Mouse (Mus musculus): Measurements from ENCODE around the gene 1700029F12Rik. TPM values are rescaled to one million over a fixed set of nuclear protein-coding genes. Genes with fewer than 3 reads are reported as not detected.

Gene 1700029F12Rik
- polyA plus RNA-seq, 1 experiment, result not detected

DNA sequence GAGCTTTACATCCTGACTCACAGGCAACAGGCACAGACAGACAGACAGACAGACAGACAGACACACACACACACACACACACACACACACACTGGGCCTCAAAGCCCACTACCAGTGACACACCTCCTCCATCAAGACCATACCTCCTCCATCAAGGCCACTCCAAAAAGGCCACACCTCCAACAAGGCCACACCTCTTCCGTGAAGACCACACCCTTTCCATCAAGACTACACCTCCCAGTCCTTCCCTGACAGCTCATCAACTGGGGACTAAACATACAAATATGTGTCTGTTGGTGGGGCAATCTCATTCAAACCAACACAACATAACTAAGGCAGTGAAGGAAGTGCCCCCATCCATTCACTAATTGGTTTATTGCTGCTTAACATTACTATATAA, 37.1 kb downstream of the 1700029F12Rik start:
- Histone ChIP-seq H3K4me3 (ENCODE audit: insufficient read depth, poor library complexity, severe bottlenecking) (no peak overlapping the region), H3ac (ENCODE audit: control insufficient read depth, insufficient read length, low read depth) (no peak overlapping the region), H3K79me2 (ENCODE audit: control insufficient read depth, insufficient read depth) (no peaks in the 10 kb centered on the region), H3K27me3 (ENCODE audit: control insufficient read depth, insufficient read depth, insufficient read length) (no peaks in the 10 kb centered on the region), H3K79me3 (ENCODE audit: low read depth) (no peaks in the 10 kb centered on the region), H3K36me3 (ENCODE audit: control insufficient read depth, insufficient read depth) (no peaks in the 10 kb centered on the region)
- TF ChIP-seq USF1 (IDR thresholded peaks at IDR 0.05; ENCODE audit: low read depth) (no peak), CEBPB (IDR thresholded peaks at IDR 0.05; ENCODE audit: low read depth) (no peak), CTCF (IDR thresholded peaks at IDR 0.05; ENCODE audit: control insufficient read depth, insufficient read depth, insufficient read length) (no peak), FOSL1 (IDR thresholded peaks at IDR 0.05; ENCODE audit: insufficient read depth, low read length, poor library complexity, severe bottlenecking) (no peak), MYOD1 (IDR thresholded peaks at IDR 0.05; ENCODE audit: control insufficient read depth, insufficient read length, low read depth) (no peak), MAX (IDR thresholded peaks at IDR 0.05) (no peak), MYOG (IDR thresholded peaks at IDR 0.05; ENCODE audit: control insufficient read depth, extremely low read depth, insufficient read length) (no peak)

DNA sequence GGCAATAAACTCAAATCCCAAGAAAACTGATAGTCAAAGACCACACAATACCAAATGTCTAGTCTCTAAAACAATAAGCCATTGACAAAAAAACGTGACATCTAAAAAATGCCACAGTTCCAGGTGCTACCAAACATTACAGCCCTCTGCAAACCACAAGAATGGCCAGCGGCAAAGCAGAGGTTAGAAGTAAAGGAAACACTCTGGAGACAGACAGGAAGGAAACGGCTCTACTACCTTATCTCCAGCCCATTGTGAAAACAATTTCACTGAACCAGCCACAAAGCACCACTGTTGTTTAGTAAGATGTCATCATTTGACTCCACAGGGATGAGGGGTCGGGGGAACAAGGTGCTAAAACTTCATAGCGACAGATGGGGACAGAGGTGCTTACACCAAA, 38.9 kb downstream of the 1700029F12Rik start:
- Histone ChIP-seq H3K79me3 (ENCODE audit: low read depth) (no peaks in the 10 kb centered on the region), H3ac (ENCODE audit: control insufficient read depth, insufficient read length, low read depth) (no peak overlapping the region), H3K27me3 (ENCODE audit: control insufficient read depth, insufficient read depth, insufficient read length) (no peaks in the 10 kb centered on the region), H3K79me2 (ENCODE audit: control insufficient read depth, insufficient read depth) (no peaks in the 10 kb centered on the region), H3K36me3 (ENCODE audit: control insufficient read depth, insufficient read depth) (no peaks in the 10 kb centered on the region), H3K4me3 (ENCODE audit: insufficient read depth, poor library complexity, severe bottlenecking) (no peak overlapping the region)
- TF ChIP-seq USF1 (IDR thresholded peaks at IDR 0.05; ENCODE audit: low read depth) (no peak), CEBPB (IDR thresholded peaks at IDR 0.05; ENCODE audit: low read depth) (no peak), CTCF (IDR thresholded peaks at IDR 0.05; ENCODE audit: control insufficient read depth, insufficient read depth, insufficient read length) (no peak), MYOD1 (IDR thresholded peaks at IDR 0.05; ENCODE audit: control insufficient read depth, insufficient read length, low read depth) (no peak), MYOG (IDR thresholded peaks at IDR 0.05; ENCODE audit: control insufficient read depth, extremely low read depth, insufficient read length) (no peak), MAX (IDR thresholded peaks at IDR 0.05) (no peak), FOSL1 (IDR thresholded peaks at IDR 0.05; ENCODE audit: insufficient read depth, low read length, poor library complexity, severe bottlenecking) (no peak)

DNA sequence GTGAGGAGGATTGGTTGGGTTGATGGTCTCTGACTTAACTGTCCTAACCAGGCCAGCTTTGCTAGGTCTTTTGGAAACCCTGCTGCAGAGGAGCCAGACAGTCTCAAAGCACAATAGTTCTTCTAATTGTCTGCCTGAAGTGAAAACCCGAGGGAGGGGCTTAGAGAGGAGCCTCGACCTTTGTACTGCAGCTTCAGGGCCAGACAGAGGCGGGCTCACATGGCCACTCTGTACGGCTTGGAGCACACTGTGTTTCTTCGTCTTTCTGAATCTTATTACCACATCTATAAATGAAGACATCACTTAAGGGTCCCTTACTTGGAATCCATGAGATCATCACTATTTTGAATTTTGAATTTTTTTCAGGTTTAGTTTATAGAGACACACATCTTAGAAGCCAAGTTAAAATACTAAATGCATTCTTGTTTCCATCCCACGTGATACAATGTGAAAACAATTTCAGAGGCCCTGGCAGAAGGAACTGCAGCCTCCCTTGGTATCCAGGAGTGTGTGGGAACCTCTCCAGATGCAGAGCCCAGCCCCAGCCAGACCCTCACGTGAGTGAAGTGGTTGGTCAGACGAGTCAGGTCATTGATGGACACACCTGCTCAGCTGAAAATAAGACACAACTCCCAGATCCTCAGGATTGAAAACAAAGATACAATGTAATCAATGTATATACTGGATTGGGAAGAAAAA, 40.7 kb downstream of the 1700029F12Rik start:
- H3K79me3 ChIP-seq (ENCODE audit: low read depth), result no peaks in the 10 kb centered on the region
- H3K4me3 ChIP-seq (ENCODE audit: insufficient read depth, poor library complexity, severe bottlenecking), result no peak overlapping the region
- TF ChIP-seq CEBPB (IDR thresholded peaks at IDR 0.05; ENCODE audit: low read depth) (no peak), MYOD1 (IDR thresholded peaks at IDR 0.05; ENCODE audit: control insufficient read depth, insufficient read length, low read depth) (no peak), CTCF (IDR thresholded peaks at IDR 0.05; ENCODE audit: control insufficient read depth, insufficient read depth, insufficient read length) (no peak), MYOG (IDR thresholded peaks at IDR 0.05; ENCODE audit: control insufficient read depth, extremely low read depth, insufficient read length) (no peak), MAX (IDR thresholded peaks at IDR 0.05) (no peak), USF1 (IDR thresholded peaks at IDR 0.05; ENCODE audit: low read depth) (no peak), FOSL1 (IDR thresholded peaks at IDR 0.05; ENCODE audit: insufficient read depth, low read length, poor library complexity, severe bottlenecking) (no peak)
- no peaks in the 10 kb centered on the region for H3K27me3 ChIP-seq (ENCODE audit: control insufficient read depth, insufficient read depth, insufficient read length)
- no peaks in the 10 kb centered on the region for H3K36me3 ChIP-seq (ENCODE audit: control insufficient read depth, insufficient read depth)
- H3ac ChIP-seq (ENCODE audit: control insufficient read depth, insufficient read length, low read depth), result no peak overlapping the region
- no peaks in the 10 kb centered on the region for H3K79me2 ChIP-seq (ENCODE audit: control insufficient read depth, insufficient read depth)

DNA sequence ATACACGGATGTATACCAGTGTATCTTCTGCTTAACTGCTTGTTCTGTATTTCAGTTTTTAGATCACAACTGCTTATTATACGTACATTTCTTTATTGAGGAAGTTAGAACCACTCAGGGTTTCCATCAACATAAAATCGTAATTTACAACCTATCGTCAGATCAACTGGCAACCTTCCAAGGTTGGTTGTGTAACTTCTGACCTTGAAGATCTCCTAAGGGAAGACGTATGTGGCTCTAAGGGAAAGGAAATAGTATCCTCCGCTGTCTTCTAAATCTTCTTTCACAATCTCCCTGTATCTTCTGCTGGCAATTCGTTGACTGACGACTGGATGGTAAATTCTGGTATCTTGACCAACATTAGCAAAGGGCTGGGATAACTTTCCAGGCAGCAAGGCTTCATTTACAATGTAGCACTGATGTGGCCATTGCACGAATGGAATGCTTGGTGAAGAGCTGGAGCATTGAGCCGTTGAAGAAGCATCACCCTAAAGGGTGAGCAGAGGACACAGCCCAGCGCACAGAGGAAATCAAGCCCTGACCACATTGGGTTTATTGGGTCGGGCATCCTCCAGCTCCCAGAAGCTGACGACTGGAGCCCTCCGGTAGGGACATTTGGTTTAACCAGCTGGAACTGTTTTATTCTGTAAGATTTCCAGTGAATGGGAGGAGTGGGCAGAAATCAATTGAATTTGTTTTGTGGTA, 43.4 kb downstream of the 1700029F12Rik start:
- no peaks in the 10 kb centered on the region for H3K27me3 ChIP-seq (ENCODE audit: control insufficient read depth, insufficient read depth, insufficient read length)
- H3K4me3 ChIP-seq (ENCODE audit: insufficient read depth, poor library complexity, severe bottlenecking), result no peak overlapping the region
- H3K79me3 ChIP-seq (ENCODE audit: low read depth), result no peaks in the 10 kb centered on the region
- TF ChIP-seq USF1 (IDR thresholded peaks at IDR 0.05; ENCODE audit: low read depth) (no peak), FOSL1 (IDR thresholded peaks at IDR 0.05; ENCODE audit: insufficient read depth, low read length, poor library complexity, severe bottlenecking) (no peak), MYOG (IDR thresholded peaks at IDR 0.05; ENCODE audit: control insufficient read depth, extremely low read depth, insufficient read length) (no peak), CTCF (IDR thresholded peaks at IDR 0.05; ENCODE audit: control insufficient read depth, insufficient read depth, insufficient read length) (no peak), MAX (IDR thresholded peaks at IDR 0.05) (no peak), CEBPB (IDR thresholded peaks at IDR 0.05; ENCODE audit: low read depth) (no peak), MYOD1 (IDR thresholded peaks at IDR 0.05; ENCODE audit: control insufficient read depth, insufficient read length, low read depth) (no peak)
- no peaks in the 10 kb centered on the region for H3K79me2 ChIP-seq (ENCODE audit: control insufficient read depth, insufficient read depth)
- no peak overlapping the region for H3ac ChIP-seq (ENCODE audit: control insufficient read depth, insufficient read length, low read depth)
- H3K36me3 ChIP-seq (ENCODE audit: control insufficient read depth, insufficient read depth), result no peaks in the 10 kb centered on the region

DNA sequence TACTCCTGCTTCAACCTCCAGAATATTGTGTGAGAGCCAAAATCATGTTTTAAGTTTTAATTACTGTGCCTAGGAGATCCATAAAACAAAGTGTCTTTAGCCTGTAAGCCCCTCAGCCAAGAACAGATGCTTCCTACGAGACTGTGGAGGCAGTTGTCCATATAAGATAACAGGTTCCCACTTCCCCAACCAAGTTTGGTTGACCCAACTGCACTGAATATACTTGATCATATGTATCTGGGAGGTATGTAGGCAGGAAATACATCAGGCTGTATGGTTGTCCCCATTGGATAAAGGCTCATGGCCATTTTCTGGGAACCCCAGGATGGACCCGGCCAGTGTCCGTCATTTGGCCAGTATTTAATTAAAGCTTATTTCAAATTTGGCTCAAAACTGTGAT, 44.1 kb downstream of the 1700029F12Rik start:
- Histone ChIP-seq H3K27me3 (ENCODE audit: control insufficient read depth, insufficient read depth, insufficient read length) (no peaks in the 10 kb centered on the region), H3K36me3 (ENCODE audit: control insufficient read depth, insufficient read depth) (no peaks in the 10 kb centered on the region), H3K4me3 (ENCODE audit: insufficient read depth, poor library complexity, severe bottlenecking) (no peak overlapping the region)

More for the DNA sequence above, 44.1 kb downstream of the 1700029F12Rik start:
- no peak overlapping the region for H3ac ChIP-seq (ENCODE audit: control insufficient read depth, insufficient read length, low read depth)
- no peak for TF ChIP-seq CTCF (IDR thresholded peaks at IDR 0.05; ENCODE audit: control insufficient read depth, insufficient read depth, insufficient read length)
- no peak for TF ChIP-seq MYOD1 (IDR thresholded peaks at IDR 0.05; ENCODE audit: control insufficient read depth, insufficient read length, low read depth)
- TF ChIP-seq USF1 (IDR thresholded peaks at IDR 0.05; ENCODE audit: low read depth), result no peak
- TF ChIP-seq MYOG (IDR thresholded peaks at IDR 0.05; ENCODE audit: control insufficient read depth, extremely low read depth, insufficient read length), result no peak
- no peak for TF ChIP-seq FOSL1 (IDR thresholded peaks at IDR 0.05; ENCODE audit: insufficient read depth, low read length, poor library complexity, severe bottlenecking)
- no peak for TF ChIP-seq CEBPB (IDR thresholded peaks at IDR 0.05; ENCODE audit: low read depth)
- no peak for TF ChIP-seq MAX (IDR thresholded peaks at IDR 0.05)
- no peaks in the 10 kb centered on the region for H3K79me2 ChIP-seq (ENCODE audit: control insufficient read depth, insufficient read depth)
- no peaks in the 10 kb centered on the region for H3K79me3 ChIP-seq (ENCODE audit: low read depth)
